Mouse (Mus musculus): ENCODE measurements around the gene Ptprt.

Ptprt gene

GRCm38 (mm10) chr2:161961179-161962163, 699.5 kb downstream of the Ptprt start:
- in situ Hi-C loops (cut with MboI, MseI) = no loop called here

GRCm38 (mm10) chr2:161945424-161945823, 715.5 kb downstream of the Ptprt start:
- in situ Hi-C loops (cut with MboI, MseI) = loop anchor here (10.0 kb wide), 1 partner anchor 381 kb away; no protein-coding TSS in a partner anchor

- in situ Hi-C loops (cut with MboI, MseI) = loop anchor here (10.0 kb wide), 1 partner anchor 380 kb away; no protein-coding TSS in a partner anchor
Observed at GRCm38 (mm10) chr2:161944689-161945088, 716.3 kb downstream of the Ptprt start.

GRCm38 (mm10) chr2:161941991-161942390, 719.0 kb downstream of the Ptprt start:
- in situ Hi-C loops (cut with MboI, MseI) = loop anchor here (10.0 kb wide), 1 partner anchor 377 kb away; no protein-coding TSS in a partner anchor

- in situ Hi-C loops (cut with MboI, MseI) = loop anchor here (10.0 kb wide), 1 partner anchor 1652 kb away; no protein-coding TSS in a partner anchor
Observed at GRCm38 (mm10) chr2:161907214-161907613, 753.7 kb downstream of the Ptprt start.

- in situ Hi-C loops (cut with MboI, MseI) = loop anchor here (10.0 kb wide), 1 partner anchor 1647 kb away; no protein-coding TSS in a partner anchor
Observed at GRCm38 (mm10) chr2:161902196-161902595, 758.8 kb downstream of the Ptprt start.

GRCm38 (mm10) chr2:161884446-161884845, 776.5 kb downstream of the Ptprt start:
- in situ Hi-C loops (cut with MboI, MseI) = no loop called here

GRCm38 (mm10) chr2:161882580-161882979, 778.4 kb downstream of the Ptprt start:
- in situ Hi-C loops (cut with MboI, MseI) = no loop called here

GRCm38 (mm10) chr2:161880941-161881340, 780.0 kb downstream of the Ptprt start:
- in situ Hi-C loops (cut with MboI, MseI) = no loop called here

- in situ Hi-C loops (cut with MboI, MseI) = no loop called here
Observed at GRCm38 (mm10) chr2:161865231-161865630, 795.7 kb downstream of the Ptprt start.

- in situ Hi-C loops (cut with MboI, MseI) = no loop called here
Observed at GRCm38 (mm10) chr2:161858813-161859212, 802.1 kb downstream of the Ptprt start.

- in situ Hi-C loops (cut with MboI, MseI) = no loop called here
Observed at GRCm38 (mm10) chr2:161858361-161858760, 802.6 kb downstream of the Ptprt start.

GRCm38 (mm10) chr2:161835001-161835400, 825.9 kb downstream of the Ptprt start:
- in situ Hi-C loops (cut with MboI, MseI) = loop anchor here (10.0 kb wide), 1 partner anchor 620 kb away; no protein-coding TSS in a partner anchor

GRCm38 (mm10) chr2:161833846-161834245, 827.1 kb downstream of the Ptprt start:
- in situ Hi-C loops (cut with MboI, MseI) = loop anchor here (10.0 kb wide), 1 partner anchor 619 kb away; no protein-coding TSS in a partner anchor

- in situ Hi-C loops (cut with MboI, MseI) = no loop called here
Observed at GRCm38 (mm10) chr2:161813326-161813725, 847.6 kb downstream of the Ptprt start.

- in situ Hi-C loops (cut with MboI, MseI) = no loop called here
Observed at GRCm38 (mm10) chr2:161808086-161808801, 852.7 kb downstream of the Ptprt start.

- in situ Hi-C loops (cut with MboI, MseI) = no loop called here
Observed at GRCm38 (mm10) chr2:161806287-161807007, 854.5 kb downstream of the Ptprt start.

GRCm38 (mm10) chr2:161799946-161800345, 861.0 kb downstream of the Ptprt start:
- in situ Hi-C loops (cut with MboI, MseI) = no loop called here

GRCm38 (mm10) chr2:161767528-161767927, 893.4 kb downstream of the Ptprt start:
- in situ Hi-C loops (cut with MboI, MseI) = no loop called here

GRCm38 (mm10) chr2:161713024-161713423, 947.9 kb downstream of the Ptprt start:
- in situ Hi-C loops (cut with MboI, MseI) = no loop called here

GRCm38 (mm10) chr2:161709316-161709715, 951.6 kb downstream of the Ptprt start:
- in situ Hi-C loops (cut with MboI, MseI) = no loop called here

Measured in regulatory T cell (primary cell).